Mouse (Mus musculus) forebrain, embryonic 16.5 days (tissue): ENCODE measurements around the gene Spata33. TPM values are rescaled to one million over a fixed set of nuclear protein-coding genes. Genes with fewer than 3 reads are reported as not detected.
A peak's percentile ranks its signal among the peaks of the same experiment; 100 is the strongest.
"Not testable (repeated sequence)": the region's sequence is repeated elsewhere in the genome, so short reads cannot be mapped to it uniquely, and the experiment has no call there.

Experiments
- ATAC-seq: fragments of 200-750 bp; cut with Nextera tagmentation; 2 replicates; pipeline ENCODE4 v1.8.0; 2017; ENCODE audit warnings: mild to moderate bottlenecking, moderate library complexity
- H3K27ac ChIP-seq: fragments of 300-500 bp; sonication (generic); 2 replicates; pipeline ENCODE4 v1.5.1; 2014; ENCODE audit warnings: low read length, control low read depth
- H3K27me3 ChIP-seq: fragments of 300-500 bp; sonication (generic); replicated peaks from 2 replicates; pipeline ENCODE4 v1.6.1; 2014; ENCODE audit warnings: low read length; ENCODE audit not compliant: control insufficient read depth, insufficient read depth
- H3K36me3 ChIP-seq: fragments of 300-500 bp; sonication (generic); 2 replicates; pipeline ENCODE4 v1.6.1; 2014; ENCODE audit not compliant: control insufficient read depth, insufficient read depth
- H3K4me1 ChIP-seq: fragments of 300-500 bp; sonication (generic); replicated peaks from 2 replicates; pipeline ENCODE4 v1.6.1; 2014; ENCODE audit warnings: low read length; ENCODE audit not compliant: control insufficient read depth, insufficient read depth
- H3K4me2 ChIP-seq: fragments of 300-500 bp; sonication (generic); 2 replicates; pipeline ENCODE4 v1.6.1; 2014; ENCODE audit warnings: mild to moderate bottlenecking, low read length, control low read depth
- H3K4me3 ChIP-seq: fragments of 300-500 bp; sonication (generic); replicated peaks from 2 replicates; pipeline ENCODE4 v1.5.1; 2014; ENCODE audit warnings: mild to moderate bottlenecking, low read length, control low read depth
- H3K9ac ChIP-seq: fragments of 300-500 bp; sonication (generic); replicated peaks from 2 replicates; pipeline ENCODE4 v1.6.1; 2014; ENCODE audit warnings: low read depth, low read length, control low read depth
- H3K9me3 ChIP-seq: fragments of 300-500 bp; sonication (generic); 2 replicates; pipeline ENCODE4 v1.6.1; 2016; ENCODE audit warnings: low read length; ENCODE audit not compliant: control insufficient read depth
- WGBS: fragments of 180-500 bp; shearing (Covaris S2); extraction: QIAGEN DNeasy Blood & Tissue Kit; methylation state at CpG from one replicate; pipeline ENCODE4 v1.1.7; 2014; 5-methylcytosine and 5-hydroxymethylcytosine counted together
- polyA plus RNA-seq: library from polyadenylated mRNA; unstranded; fragments of >200 nt; fragmentation: Nextera tagmentation; extraction: Ambion mirVana; gene quantifications from 2 replicates; pipeline ENCODE4 v1.2.1, GENCODE M21; 2015

Gene Spata33
- polyA plus RNA-seq, 1 experiment from 2014 or later: 6.3 TPM

DNA sequence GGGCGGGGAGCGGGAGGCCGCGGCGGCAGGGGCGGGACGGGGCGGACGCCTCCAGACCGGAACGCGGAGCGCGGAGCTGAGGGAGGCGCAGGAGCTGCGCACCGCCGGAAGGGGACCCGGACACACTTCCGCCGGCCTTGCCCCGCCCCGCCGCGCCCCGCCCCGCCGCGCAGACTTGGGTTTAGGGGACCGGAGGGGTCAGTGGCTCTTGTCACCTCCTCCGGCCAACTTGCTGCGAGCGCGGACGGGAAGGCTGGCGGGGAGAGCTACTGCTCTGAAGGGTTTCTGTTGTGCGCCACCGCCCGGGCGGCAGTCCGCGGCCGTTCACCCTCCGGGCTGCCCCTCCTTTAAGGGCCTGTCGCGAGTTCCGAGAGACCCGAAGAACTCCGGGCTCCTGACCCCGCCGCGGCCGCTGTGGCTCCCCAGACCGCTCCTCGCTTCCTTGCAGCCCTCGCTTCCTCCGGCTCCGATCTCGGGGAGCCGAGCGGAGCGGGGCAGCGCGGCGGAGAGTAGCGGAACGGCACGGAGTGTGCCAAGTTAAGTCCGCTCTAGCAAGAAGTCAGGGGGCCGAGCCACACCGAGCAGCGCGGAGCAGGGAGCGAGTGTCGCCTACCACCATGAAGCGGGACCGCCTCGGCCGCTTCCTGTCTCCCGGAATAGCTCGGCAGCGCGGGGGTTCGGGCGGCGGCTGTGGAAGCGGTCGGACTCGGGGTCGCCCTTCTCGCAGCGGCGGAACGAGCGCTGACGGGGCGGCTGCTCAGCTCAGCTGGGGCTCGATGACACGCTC is 41.7 kb downstream of the Spata33 start, which contains the start of the genes Zfp276 and Vps9d1:
TSS of gene Zfp276 (plus strand) at position 97 of the 787 bp plus-strand sequence.
TSS of gene Vps9d1 (minus strand) at position 250 of the 787 bp plus-strand sequence.
- under 1% methylated on average over 88 of the region's 99 CpGs for WGBS
- peaks cover 12% of the 10 kb centered on the region; the same call in 1 of the 2 replicates for H3K36me3 ChIP-seq

GRCm38 (mm10) chr8:123255170-123255569 is 42.5 kb downstream of the Spata33 start:
- H3K9ac ChIP-seq: peak overlapping the region; percentile 92
- H3K9me3 ChIP-seq: no peaks in the 10 kb centered on the region
- WGBS: 74% methylated on average over 6 of the region's 6 CpGs
- H3K4me1 ChIP-seq: peaks cover 26% of the 10 kb centered on the region
- peaks cover 11% of the 10 kb centered on the region; the same call in 1 of the 2 replicates for H3K36me3 ChIP-seq
- peak overlapping the region; percentile 97 for H3K4me2 ChIP-seq
- peak overlapping the region; percentile 78 for H3K4me3 ChIP-seq
- no peak overlapping the region for H3K27ac ChIP-seq
- ATAC-seq: no peak
- no peaks in the 10 kb centered on the region for H3K27me3 ChIP-seq

More for the DNA sequence above, 41.7 kb downstream of the Spata33 start, which contains the start of the genes Zfp276 and Vps9d1:
- Histone ChIP-seq H3K9ac (peak within 1 kb of the TSS; percentile 92), H3K4me1 (peaks cover 26% of the 10 kb centered on the region), H3K27me3 (no peaks in the 10 kb centered on the region), H3K4me3 (peak within 1 kb of the TSS; percentile 78), H3K4me2 (peak within 1 kb of the TSS; percentile 97), H3K9me3 (no peaks in the 10 kb centered on the region), H3K27ac (peak within 1 kb of the TSS; percentile 80)
- peak; percentile 98 for ATAC-seq

GRCm38 (mm10) chr8:123257114-123257513 is 44.5 kb downstream of the Spata33 start:
- H3K4me1 ChIP-seq: peaks cover 26% of the 10 kb centered on the region
- H3K27me3 ChIP-seq: no peaks in the 10 kb centered on the region
- no peak for ATAC-seq
- WGBS: 75% methylated on average over 3 of the region's 3 CpGs
- no peak overlapping the region for H3K4me2 ChIP-seq
- no peak overlapping the region for H3K27ac ChIP-seq
- no peak overlapping the region for H3K9ac ChIP-seq
- no peaks in the 10 kb centered on the region for H3K9me3 ChIP-seq
- peaks cover 11% of the 10 kb centered on the region; the same call in 1 of the 2 replicates for H3K36me3 ChIP-seq
- H3K4me3 ChIP-seq: no peak overlapping the region

DNA sequence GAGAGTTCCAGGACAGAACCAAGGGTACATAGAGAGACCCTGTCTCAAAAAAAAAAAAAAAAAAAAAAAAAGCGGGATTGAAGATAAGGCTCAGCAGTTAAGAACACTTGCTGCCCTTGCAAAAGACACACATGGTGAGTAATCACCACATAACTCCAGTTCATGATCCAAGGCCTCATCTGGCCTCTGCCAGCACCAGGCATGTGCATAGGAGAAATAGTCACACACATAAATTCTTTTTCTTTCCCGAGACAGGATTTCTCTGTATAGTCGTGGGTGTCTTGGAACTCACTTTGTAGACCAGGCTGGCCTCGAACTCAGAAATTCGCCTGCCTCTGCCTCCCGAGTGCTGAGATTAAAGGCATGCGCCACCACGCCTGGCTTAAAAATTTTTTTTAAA is 45.0 kb downstream of the Spata33 start:
- not testable (repeated sequence) for H3K9me3 ChIP-seq, H3K4me3 ChIP-seq, H3K4me2 ChIP-seq, H3K27ac ChIP-seq, H3K9ac ChIP-seq, H3K27me3 ChIP-seq, ATAC-seq
- H3K4me1 ChIP-seq: peaks cover 23% of the 10 kb centered on the region
- WGBS: 93% methylated on average over 8 of the region's 8 CpGs
- peaks cover 11% of the 10 kb centered on the region; the same call in 1 of the 2 replicates for H3K36me3 ChIP-seq

GRCm38 (mm10) chr8:123267926-123268656 is 55.5 kb downstream of the Spata33 start:
- no peaks in the 10 kb centered on the region for H3K27me3 ChIP-seq
- no peak for ATAC-seq
- no peak overlapping the region for H3K9ac ChIP-seq
- H3K27ac ChIP-seq: no peak overlapping the region
- H3K4me3 ChIP-seq: no peak overlapping the region
- H3K4me2 ChIP-seq: no peak overlapping the region
- WGBS: 86% methylated on average over 14 of the region's 14 CpGs
- H3K4me1 ChIP-seq: no peaks in the 10 kb centered on the region
- no peaks in the 10 kb centered on the region for H3K9me3 ChIP-seq
- peaks cover 33% of the 10 kb centered on the region for H3K36me3 ChIP-seq

GRCm38 (mm10) chr8:123271147-123271546 is 58.5 kb downstream of the Spata33 start:
- 94% methylated on average over 10 of the region's 10 CpGs for WGBS
- no peak overlapping the region for H3K27ac ChIP-seq
- peaks cover 18% of the 10 kb centered on the region for H3K36me3 ChIP-seq
- no peaks in the 10 kb centered on the region for H3K4me1 ChIP-seq
- no peak for ATAC-seq
- H3K9ac ChIP-seq: no peak overlapping the region
- H3K9me3 ChIP-seq: no peaks in the 10 kb centered on the region
- no peaks in the 10 kb centered on the region for H3K27me3 ChIP-seq
- H3K4me2 ChIP-seq: no peak overlapping the region
- no peak overlapping the region for H3K4me3 ChIP-seq

Other genes starting within 250 kb of the Spata33 start
- gene Ankrd11, start 170.6 kb upstream of the Spata33 start, polyA plus RNA-seq: 30.3 and 33.6 TPM in 2 replicates
- gene Spg7, start 149.9 kb upstream of the Spata33 start, polyA plus RNA-seq: 45.3 and 51.8 TPM in 2 replicates
- gene Rpl13, start 110.5 kb upstream of the Spata33 start, polyA plus RNA-seq: 777 and 810 TPM in 2 replicates
- gene Cpne7, start 95.5 kb upstream of the Spata33 start, polyA plus RNA-seq: 2.8 and 7.3 TPM in 2 replicates
- 0.33 and 0.82 TPM in 2 replicates for gene Sult5a1, start 54.5 kb upstream of the Spata33 start, polyA plus RNA-seq
- gene Dpep1, start 26.6 kb upstream of the Spata33 start, polyA plus RNA-seq: 0.14 and 0.18 TPM in 2 replicates
- 238 and 248 TPM in 2 replicates for gene Chmp1a, start 69 bp upstream of the Spata33 start, polyA plus RNA-seq
- gene Cdk10, start 12.0 kb downstream of the Spata33 start, polyA plus RNA-seq: 42.9 and 54.1 TPM in 2 replicates
- 5.8 and 7.8 TPM in 2 replicates for gene Spata2l, start 23.4 kb downstream of the Spata33 start, polyA plus RNA-seq
- gene Zfp276, start 41.4 kb downstream of the Spata33 start, polyA plus RNA-seq: 26.8 and 31.2 TPM in 2 replicates
- gene Vps9d1, start 41.5 kb downstream of the Spata33 start, polyA plus RNA-seq: 44.9 and 60.5 TPM in 2 replicates
- 12.8 and 14.8 TPM in 2 replicates for gene Fanca, start 105.7 kb downstream of the Spata33 start, polyA plus RNA-seq
- gene Spire2, start 119.9 kb downstream of the Spata33 start, polyA plus RNA-seq: 31.8 and 33.4 TPM in 2 replicates
- 283 and 303 TPM in 2 replicates for gene Tcf25, start 160.9 kb downstream of the Spata33 start, polyA plus RNA-seq
- 0.09 and 0.12 TPM in 2 replicates for gene Mc1r, start 194.3 kb downstream of the Spata33 start, polyA plus RNA-seq
- gene Tubb3, start 198.6 kb downstream of the Spata33 start, polyA plus RNA-seq: 1,828 and 2,004 TPM in 2 replicates
- gene Def8, start 210.7 kb downstream of the Spata33 start, polyA plus RNA-seq: 43.9 and 48.3 TPM in 2 replicates